Mouse (Mus musculus) limb, embryonic 15.5 days (tissue): ENCODE data around the gene Smim23. TPM values are rescaled to one million over a fixed set of nuclear protein-coding genes. Genes with fewer than 3 reads are reported as not detected.

Experiments used
- ATAC-seq: fragments of 200-750 bp; cut with Nextera tagmentation; 2 replicates; pipeline ENCODE4 v1.8.0; 2017; ENCODE audit warnings: low read depth, moderate TSS enrichment; ENCODE audit not compliant: insufficient number of reproducible peaks, low FRiP score, low TSS enrichment
- H3K27ac ChIP-seq: fragments of 300-500 bp; sonication (generic); 2 replicates; pipeline ENCODE4 v1.5.1; 2015; ENCODE audit warnings: moderate library complexity, mild to moderate bottlenecking, inconsistent platforms
- H3K27me3 ChIP-seq: fragments of 300-500 bp; sonication (generic); 2 replicates; pipeline ENCODE4 v1.6.1; 2015; ENCODE audit warnings: inconsistent platforms
- H3K36me3 ChIP-seq: fragments of 300-500 bp; sonication (generic); 2 replicates; pipeline ENCODE4 v1.6.1; 2015; ENCODE audit warnings: inconsistent platforms
- H3K4me1 ChIP-seq: fragments of 300-500 bp; sonication (generic); 2 replicates; pipeline ENCODE4 v1.6.1; 2015; ENCODE audit warnings: inconsistent platforms
- H3K4me2 ChIP-seq: fragments of 300-500 bp; sonication (generic); 2 replicates; pipeline ENCODE4 v1.6.1; 2015; ENCODE audit warnings: mild to moderate bottlenecking, inconsistent platforms
- H3K4me3 ChIP-seq: fragments of 300-500 bp; sonication (generic); 2 replicates; pipeline ENCODE4 v1.5.1; 2015; ENCODE audit warnings: mild to moderate bottlenecking, inconsistent platforms
- H3K9ac ChIP-seq: fragments of 300-500 bp; sonication (generic); 2 replicates; pipeline ENCODE4 v1.6.1; 2015; ENCODE audit warnings: inconsistent platforms
- H3K9me3 ChIP-seq: fragments of 300-500 bp; sonication (generic); 2 replicates; pipeline ENCODE4 v1.6.1; 2016; ENCODE audit warnings: inconsistent platforms
- WGBS: fragments of 180-500 bp; shearing (Covaris S2); methylation state at CpG from one replicate; pipeline ENCODE4 v1.1.7; 2015; 5-methylcytosine and 5-hydroxymethylcytosine counted together
- polyA plus RNA-seq: library from polyadenylated mRNA; unstranded; fragments of >200 nt; fragmentation: Nextera tagmentation; extraction: Ambion mirVana; gene quantifications from 2 replicates; pipeline ENCODE4 v1.2.1, GENCODE M21; 2015

Smim23 gene
- polyA plus RNA-seq: not detected in 2 replicates

- Histone ChIP-seq H3K36me3 (no peaks in the 10 kb centered on the region), H3K9ac (no peak within 1 kb of the TSS), H3K4me1 (no peaks in the 10 kb centered on the region), H3K27ac (no peak within 1 kb of the TSS), H3K27me3 (0 out of 2 replicates have a peak, but pooled peaks cover 3% of the 10 kb centered on the region), H3K4me2 (no peak within 1 kb of the TSS), H3K4me3 (no peak within 1 kb of the TSS), H3K9me3 (no peaks in the 10 kb centered on the region)
- WGBS: 82% methylated on average over 1 of the region's 1 CpGs
- ATAC-seq: no peak
These were observed at the start of gene Smim23 for GRCm38 (mm10) chr11:32824505-32824904. TSS of gene Smim23 (minus strand) at chr11:32824605.

GRCm38 (mm10) chr11:32868619-32869383, 44.4 kb upstream of the Smim23 start:
- Histone ChIP-seq H3K36me3 (no peaks in the 10 kb centered on the region), H3K4me2 (no peak overlapping the region), H3K9ac (no peak overlapping the region), H3K4me3 (no peak overlapping the region), H3K9me3 (no peaks in the 10 kb centered on the region), H3K27me3 (peaks cover 8% of the 10 kb centered on the region; the same call in 1 of the 2 replicates), H3K4me1 (peaks cover 20% of the 10 kb centered on the region), H3K27ac (no peak overlapping the region)
- 61% methylated on average over 10 of the region's 10 CpGs for WGBS
- ATAC-seq: no peak

- no peak for ATAC-seq
- no peaks in the 10 kb centered on the region for H3K36me3 ChIP-seq
- H3K27me3 ChIP-seq: 0 out of 2 replicates have a peak, but pooled peaks cover 4% of the 10 kb centered on the region
- H3K4me3 ChIP-seq: no peak overlapping the region
- no peak overlapping the region for H3K27ac ChIP-seq
- 79% methylated on average over 5 of the region's 5 CpGs for WGBS
- no peak overlapping the region for H3K4me2 ChIP-seq
- no peak overlapping the region for H3K9ac ChIP-seq
- H3K9me3 ChIP-seq: no peaks in the 10 kb centered on the region
- H3K4me1 ChIP-seq: peaks cover 20% of the 10 kb centered on the region
These were observed 40.2 kb upstream of the Smim23 start for GRCm38 (mm10) chr11:32864615-32865014.

- Histone ChIP-seq H3K4me2 (no peak overlapping the region), H3K4me3 (no peak overlapping the region), H3K9ac (no peak overlapping the region), H3K36me3 (no peaks in the 10 kb centered on the region), H3K9me3 (no peaks in the 10 kb centered on the region), H3K4me1 (peaks cover 14% of the 10 kb centered on the region), H3K27ac (no peak overlapping the region), H3K27me3 (no peaks in the 10 kb centered on the region)
- WGBS: 22% methylated on average over 8 of the region's 8 CpGs
- no peak for ATAC-seq
These were observed 33.0 kb upstream of the Smim23 start for GRCm38 (mm10) chr11:32857418-32857879.

- Histone ChIP-seq H3K9me3 (no peaks in the 10 kb centered on the region), H3K4me1 (peaks cover 13% of the 10 kb centered on the region), H3K27me3 (no peaks in the 10 kb centered on the region), H3K4me2 (no peak overlapping the region), H3K9ac (no peak overlapping the region), H3K4me3 (no peak overlapping the region), H3K27ac (peak overlapping the region; percentile 63), H3K36me3 (no peaks in the 10 kb centered on the region)
- no peak for ATAC-seq
- WGBS: 29% methylated on average over 20 of the region's 20 CpGs
These were observed 22.3 kb upstream of the Smim23 start for GRCm38 (mm10) chr11:32846682-32847222.

- peak overlapping the region; percentile 11; the same call in 1 of the 2 replicates for H3K27ac ChIP-seq
- 25% methylated on average over 5 of the region's 5 CpGs for WGBS
- H3K4me2 ChIP-seq: no peak overlapping the region
- no peak overlapping the region for H3K4me3 ChIP-seq
- H3K36me3 ChIP-seq: no peaks in the 10 kb centered on the region
- peaks cover 20% of the 10 kb centered on the region for H3K4me1 ChIP-seq
- no peak for ATAC-seq
- no peaks in the 10 kb centered on the region for H3K9me3 ChIP-seq
- H3K27me3 ChIP-seq: no peaks in the 10 kb centered on the region
- no peak overlapping the region for H3K9ac ChIP-seq
These were observed 16.8 kb upstream of the Smim23 start for GRCm38 (mm10) chr11:32841169-32841568.

- Histone ChIP-seq H3K9ac (no peak overlapping the region), H3K27me3 (no peaks in the 10 kb centered on the region), H3K36me3 (no peaks in the 10 kb centered on the region), H3K27ac (peak overlapping the region; percentile 61), H3K4me1 (peaks cover 18% of the 10 kb centered on the region), H3K4me3 (no peak overlapping the region), H3K9me3 (no peaks in the 10 kb centered on the region), H3K4me2 (no peak overlapping the region)
- ATAC-seq: 0 out of 2 replicates have a peak, but pooled peaks have one; percentile 35
- 22% methylated on average over 9 of the region's 9 CpGs for WGBS
These were observed 15.9 kb upstream of the Smim23 start for GRCm38 (mm10) chr11:32840256-32840655.

- Histone ChIP-seq H3K9ac (no peak overlapping the region), H3K27me3 (no peaks in the 10 kb centered on the region), H3K4me3 (no peak overlapping the region), H3K36me3 (no peaks in the 10 kb centered on the region), H3K4me2 (no peak overlapping the region), H3K4me1 (peaks cover 4% of the 10 kb centered on the region), H3K27ac (no peak overlapping the region), H3K9me3 (no peaks in the 10 kb centered on the region)
- 17% methylated on average over 8 of the region's 8 CpGs for WGBS
- ATAC-seq: no peak
These were observed 10.6 kb upstream of the Smim23 start for GRCm38 (mm10) chr11:32835022-32835421.

- WGBS: 16% methylated on average over 13 of the region's 13 CpGs
- no peak overlapping the region for H3K27ac ChIP-seq
These were observed 10.0 kb upstream of the Smim23 start for GRCm38 (mm10) chr11:32834367-32834918.

GRCm38 (mm10) chr11:32817566-32817965, 6.8 kb downstream of the Smim23 start:
- WGBS: 78% methylated on average over 12 of the region's 12 CpGs
- H3K4me3 ChIP-seq: no peak overlapping the region

More at GRCm38 (mm10) chr11:32834367-32834918, 10.0 kb upstream of the Smim23 start:
- no peaks in the 10 kb centered on the region for H3K9me3 ChIP-seq
- H3K4me1 ChIP-seq: no peaks in the 10 kb centered on the region; the same call in 1 of the 2 replicates
- H3K36me3 ChIP-seq: no peaks in the 10 kb centered on the region
- H3K27me3 ChIP-seq: no peaks in the 10 kb centered on the region
- no peak overlapping the region for H3K4me2 ChIP-seq
- H3K4me3 ChIP-seq: no peak overlapping the region
- ATAC-seq: no peak
- H3K9ac ChIP-seq: no peak overlapping the region

GRCm38 (mm10) chr11:32814286-32814685, 10.1 kb downstream of the Smim23 start:
- no peak overlapping the region for H3K4me2 ChIP-seq
- 91% methylated on average over 8 of the region's 8 CpGs for WGBS
- H3K27ac ChIP-seq: no peak overlapping the region
- H3K4me1 ChIP-seq: peaks cover 8% of the 10 kb centered on the region
- H3K4me3 ChIP-seq: no peak overlapping the region
- no peaks in the 10 kb centered on the region for H3K9me3 ChIP-seq
- ATAC-seq: no peak
- H3K9ac ChIP-seq: no peak overlapping the region
- no peaks in the 10 kb centered on the region for H3K36me3 ChIP-seq
- no peaks in the 10 kb centered on the region for H3K27me3 ChIP-seq

More at GRCm38 (mm10) chr11:32817566-32817965, 6.8 kb downstream of the Smim23 start:
- Histone ChIP-seq H3K9me3 (no peaks in the 10 kb centered on the region), H3K4me2 (no peak overlapping the region), H3K4me1 (no peaks in the 10 kb centered on the region), H3K27ac (no peak overlapping the region), H3K27me3 (0 out of 2 replicates have a peak, but pooled peaks cover 3% of the 10 kb centered on the region), H3K36me3 (no peaks in the 10 kb centered on the region), H3K9ac (no peak overlapping the region)
- ATAC-seq: no peak

GRCm38 (mm10) chr11:32809091-32809490, 15.3 kb downstream of the Smim23 start:
- no peaks in the 10 kb centered on the region for H3K27me3 ChIP-seq
- no peak overlapping the region for H3K4me2 ChIP-seq
- ATAC-seq: 0 out of 2 replicates have a peak, but pooled peaks have one; percentile 41
- no peak overlapping the region for H3K4me3 ChIP-seq
- no peaks in the 10 kb centered on the region for H3K9me3 ChIP-seq
- H3K9ac ChIP-seq: no peak overlapping the region
- H3K36me3 ChIP-seq: no peaks in the 10 kb centered on the region
- no peak overlapping the region for H3K27ac ChIP-seq
- WGBS: 77% methylated on average over 1 of the region's 1 CpGs
- peaks cover 8% of the 10 kb centered on the region for H3K4me1 ChIP-seq
